Mouse (Mus musculus): ENCODE measurements around the gene Gnai3. TPM values are rescaled to one million over a fixed set of nuclear protein-coding genes. Genes with fewer than 3 reads are reported as not detected.

Gnai3 gene
- 134 and 140 TPM in 2 replicates for total RNA-seq (2021)
- long read RNA-seq, experiment 1, transcript Gnai3-201 (9 exons, 3,262 nt) = major isoform, 172 of 188 reads
- long read RNA-seq, experiment 1, partial matches to known transcripts = 5 of 188 reads
- long read RNA-seq, experiment 1, other reads (novel, unspliced or antisense) = 11 of 188 reads
- long read RNA-seq, experiment 2, transcript Gnai3-201 (9 exons, 3,262 nt) = major isoform, 120 of 135 reads
- long read RNA-seq, experiment 2, partial matches to known transcripts = 5 of 135 reads
- long read RNA-seq, experiment 2, other reads (novel, unspliced or antisense) = 10 of 135 reads

DNA sequence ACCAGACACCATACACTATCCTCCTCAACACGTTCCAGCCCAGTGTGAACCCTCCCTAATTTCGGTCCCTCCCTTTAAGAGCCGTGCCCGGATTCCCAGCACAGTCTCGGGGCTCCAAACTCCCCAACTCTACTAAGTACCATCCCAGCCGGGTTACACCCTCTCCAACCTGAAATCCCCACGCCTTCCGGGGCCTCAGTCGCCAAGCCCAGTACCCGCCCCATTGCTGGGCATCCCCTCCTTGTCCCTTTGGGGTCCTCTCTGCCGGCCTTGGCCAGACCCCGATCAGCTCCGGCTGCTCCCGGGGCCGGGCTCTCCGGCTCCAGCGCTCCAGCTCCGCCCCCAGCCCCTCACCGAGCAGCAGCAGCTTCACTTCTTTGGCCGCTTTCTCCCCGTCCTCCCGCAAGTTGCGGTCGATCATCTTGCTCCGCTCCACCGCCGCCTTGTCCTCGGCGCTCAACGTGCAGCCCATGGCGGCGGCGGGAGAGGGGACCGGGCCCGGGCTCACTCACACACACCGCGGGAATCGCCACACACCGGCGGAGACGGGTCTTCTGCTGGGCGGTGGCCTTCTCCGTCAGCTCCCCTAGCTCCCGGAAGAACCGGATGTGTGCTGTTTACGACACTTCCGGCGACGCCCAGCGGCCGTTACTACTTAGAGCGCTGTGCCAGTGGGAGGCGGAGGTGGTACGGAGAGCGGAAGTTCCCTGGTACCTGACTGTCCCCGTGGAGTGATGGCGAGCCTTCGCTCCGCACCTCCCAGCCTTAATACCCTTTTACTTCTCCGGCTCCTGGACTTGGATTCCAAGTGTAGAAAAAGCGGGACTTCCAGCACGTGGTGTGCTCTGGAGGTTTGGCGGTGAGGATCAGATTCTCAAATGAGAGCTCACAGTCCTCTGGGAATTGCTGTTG lies at the start of gene Gnai3:
Gene Gnai3 (minus strand): TSS at position 613 of the 912 bp plus-strand sequence.
- peak; percentile 94 for DNase-seq

DNA sequence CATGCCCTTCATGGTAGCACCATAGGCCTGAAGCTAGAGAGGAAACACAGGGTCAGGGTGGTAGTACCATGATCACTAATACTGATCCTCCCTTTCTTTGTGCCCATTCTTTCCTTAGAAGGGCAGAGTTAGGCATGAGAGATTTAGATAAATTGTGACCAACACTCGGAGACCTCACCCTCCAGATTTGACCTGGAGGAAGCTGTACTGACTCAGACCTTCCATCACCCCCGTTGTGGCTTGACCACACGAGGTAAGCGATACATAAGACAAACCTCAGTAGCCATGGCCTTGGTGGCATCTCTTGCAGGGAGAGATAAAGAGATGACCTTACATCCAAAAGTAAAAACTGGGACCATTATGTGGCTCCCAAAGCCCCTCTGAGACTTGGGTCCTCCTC lies 49.3 kb upstream of the Gnai3 start:
- DNase-seq = no peak

DNA sequence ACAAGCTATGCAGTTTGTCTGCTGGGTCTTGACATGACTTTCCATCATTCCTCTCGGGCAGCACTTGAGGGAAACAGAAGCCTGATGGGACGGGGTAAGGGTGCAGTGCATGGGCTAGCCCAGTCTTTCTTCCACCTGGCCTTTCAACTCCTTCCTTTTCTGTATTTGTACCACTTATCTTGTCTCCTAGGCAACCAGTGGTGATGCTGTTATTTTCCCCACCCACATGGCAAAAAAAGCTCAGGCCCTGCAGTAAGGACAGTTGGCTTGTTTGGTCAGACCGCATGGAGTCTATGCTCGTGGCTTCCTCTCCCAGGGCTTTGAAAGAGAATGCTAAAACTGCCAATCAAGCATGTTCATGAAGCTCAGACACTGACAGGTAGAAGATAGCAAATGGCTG lies 47.7 kb upstream of the Gnai3 start:
- DNase-seq = no peak

DNA sequence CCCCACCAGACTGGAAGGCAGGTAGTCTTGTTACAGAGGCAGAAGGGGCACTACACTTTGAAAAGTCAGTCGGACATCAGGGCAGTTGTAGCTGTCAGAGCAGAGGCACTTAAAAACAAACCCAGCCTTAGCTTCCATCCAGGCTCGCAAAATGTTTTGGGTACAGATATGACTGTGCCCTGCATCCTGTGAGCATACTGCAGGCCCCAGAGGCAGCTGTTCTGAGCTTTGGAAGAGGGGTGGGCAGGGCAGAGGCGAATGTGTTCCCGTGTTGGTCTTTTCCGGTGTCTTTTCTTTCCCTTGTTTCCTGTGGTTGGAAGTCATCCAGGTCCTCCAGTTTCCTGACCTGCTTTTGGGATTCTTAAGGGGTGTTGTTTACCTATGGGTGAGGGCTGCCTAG lies 44.0 kb upstream of the Gnai3 start:
- no peak for DNase-seq

DNA sequence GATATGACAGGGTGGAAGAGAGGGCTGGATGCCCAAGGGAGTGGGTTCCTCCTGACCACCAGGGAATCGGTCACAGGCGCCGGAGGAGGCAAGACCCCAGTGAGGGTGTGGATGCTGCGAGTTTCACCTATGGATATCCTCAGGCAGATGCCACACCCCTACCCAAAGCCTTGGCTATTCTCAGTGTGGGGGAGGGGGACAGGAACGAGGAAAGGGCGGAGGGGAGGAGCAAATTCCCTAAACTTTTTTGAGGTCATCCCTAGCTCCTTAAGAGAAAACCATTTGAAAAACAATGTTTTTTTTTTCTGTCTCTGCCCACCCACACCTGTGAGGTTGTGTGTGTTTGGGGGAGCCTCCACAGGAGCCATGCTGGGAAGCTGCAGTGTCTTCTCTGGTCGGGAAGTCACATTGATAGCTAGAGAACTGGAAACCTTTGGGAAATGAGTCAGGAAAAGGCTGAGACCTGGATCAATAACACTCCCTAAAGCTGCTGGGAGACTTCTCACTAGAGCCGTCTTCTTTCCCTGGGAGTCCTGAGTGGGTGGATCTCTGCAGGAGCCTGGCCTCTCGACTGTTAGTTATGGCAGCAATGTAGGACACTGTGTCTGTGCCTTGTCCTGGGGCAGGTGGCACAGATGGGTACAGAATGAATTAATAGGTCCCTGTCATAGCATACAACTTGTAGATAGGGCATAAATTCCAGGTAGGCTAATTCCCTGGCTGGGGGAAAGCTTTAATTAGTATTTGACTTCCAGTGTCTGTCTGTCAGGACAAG lies 43.0 kb upstream of the Gnai3 start:
- peak; percentile 1 for DNase-seq

DNA sequence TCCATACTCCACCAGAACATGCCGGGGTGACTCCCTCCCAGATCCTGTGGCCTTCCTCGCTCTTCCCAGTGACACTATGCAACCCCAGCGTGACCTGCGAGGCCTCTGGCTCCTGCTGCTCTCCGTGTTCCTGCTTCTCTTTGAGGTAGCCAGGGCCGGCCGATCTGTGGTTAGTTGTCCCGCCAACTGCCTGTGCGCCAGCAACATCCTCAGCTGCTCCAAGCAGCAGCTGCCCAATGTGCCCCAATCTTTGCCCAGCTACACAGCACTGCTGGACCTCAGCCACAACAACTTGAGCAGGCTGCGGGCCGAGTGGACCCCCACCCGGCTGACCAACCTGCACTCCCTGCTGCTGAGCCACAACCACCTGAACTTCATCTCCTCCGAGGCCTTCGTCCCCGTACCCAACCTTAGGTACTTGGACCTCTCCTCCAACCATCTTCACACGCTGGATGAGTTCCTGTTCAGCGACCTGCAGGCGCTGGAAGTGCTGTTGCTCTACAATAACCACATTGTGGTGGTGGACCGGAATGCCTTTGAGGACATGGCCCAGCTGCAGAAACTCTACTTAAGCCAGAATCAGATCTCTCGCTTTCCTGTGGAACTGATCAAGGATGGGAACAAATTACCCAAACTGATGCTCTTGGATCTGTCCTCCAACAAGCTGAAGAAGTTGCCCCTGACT lies 41.3 kb upstream of the Gnai3 start:
- DNase-seq = no peak

DNA sequence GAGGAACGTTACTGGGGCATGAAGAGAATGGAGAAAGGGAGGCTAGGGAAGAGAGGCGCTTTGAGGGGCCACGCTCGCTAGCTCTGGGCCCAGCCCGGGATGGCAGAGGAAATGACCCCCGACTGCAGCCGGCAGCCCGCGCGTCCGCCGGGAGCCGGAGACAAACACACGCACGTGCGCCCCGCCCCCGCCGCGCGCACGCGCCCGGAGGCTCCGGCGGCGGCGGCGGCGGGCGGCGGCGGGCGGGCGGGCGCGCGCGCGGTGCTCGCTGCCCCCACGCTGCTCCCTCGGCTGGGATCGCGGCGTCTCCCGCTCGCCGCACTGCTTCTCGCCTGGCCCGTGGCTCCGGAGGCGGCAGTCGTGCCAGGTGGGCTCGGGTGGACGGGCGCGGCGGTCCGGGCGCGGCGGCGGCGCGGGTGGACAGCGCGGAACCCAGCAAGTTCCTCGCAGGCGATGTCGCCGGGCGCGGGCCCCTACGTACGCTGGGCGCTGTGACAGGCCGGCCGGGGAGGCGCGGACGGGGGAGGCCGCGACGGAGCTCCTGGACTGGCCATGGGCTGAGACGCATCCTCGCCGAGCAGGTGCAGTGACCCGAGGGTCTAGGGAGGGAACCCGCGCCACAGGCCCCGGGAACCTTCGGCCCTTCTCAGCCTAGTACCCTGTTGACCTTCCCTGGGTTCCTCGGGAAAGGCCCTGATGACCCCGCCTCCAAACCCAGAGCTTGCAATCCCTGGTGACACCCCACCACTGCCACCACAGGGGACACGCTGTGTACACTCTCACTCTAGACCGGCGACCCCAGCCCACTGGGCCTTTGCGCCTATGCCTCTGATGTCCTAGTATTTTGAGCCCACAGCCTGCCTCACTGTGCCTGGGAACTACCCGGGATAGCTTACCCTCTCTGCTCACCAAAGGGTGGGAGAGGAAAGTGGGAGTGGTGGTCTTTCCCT lies 40.4 kb upstream of the Gnai3 start, which contains the start of gene Amigo1:
Gene Amigo1 (plus strand): TSS at position 238 of the 950 bp plus-strand sequence.
- peak; percentile 74 for DNase-seq

DNA sequence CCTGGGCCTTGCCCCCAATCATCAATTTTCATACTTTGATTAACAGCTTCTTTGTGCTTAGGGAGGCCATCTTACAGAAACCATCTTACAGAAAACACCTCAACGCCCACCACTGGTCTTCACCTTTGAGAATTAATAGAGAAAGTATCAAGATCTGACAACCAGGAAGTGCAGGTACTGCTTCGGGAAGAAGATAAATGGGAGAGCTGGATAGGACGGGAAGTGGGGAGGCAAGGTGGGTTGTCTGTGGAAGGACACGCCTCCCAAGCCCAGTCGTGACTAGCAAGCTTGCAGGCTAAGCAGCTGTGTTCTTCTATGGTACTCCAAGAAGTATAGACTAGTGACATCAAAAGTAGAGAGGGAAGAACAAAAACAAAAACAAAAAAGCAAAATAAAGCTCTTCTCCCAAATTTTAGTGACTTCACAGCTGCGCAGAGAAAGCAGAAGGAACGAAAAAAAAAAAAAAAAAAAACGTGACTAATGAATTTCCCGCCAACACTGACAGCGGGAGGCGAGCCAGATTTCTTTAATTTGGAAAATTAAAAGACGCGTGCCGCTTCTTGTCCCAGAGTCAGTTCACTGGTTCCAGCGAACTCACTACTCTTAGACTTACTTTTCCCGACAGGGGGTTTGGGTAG lies 39.6 kb upstream of the Gnai3 start:
- no peak for DNase-seq

DNA sequence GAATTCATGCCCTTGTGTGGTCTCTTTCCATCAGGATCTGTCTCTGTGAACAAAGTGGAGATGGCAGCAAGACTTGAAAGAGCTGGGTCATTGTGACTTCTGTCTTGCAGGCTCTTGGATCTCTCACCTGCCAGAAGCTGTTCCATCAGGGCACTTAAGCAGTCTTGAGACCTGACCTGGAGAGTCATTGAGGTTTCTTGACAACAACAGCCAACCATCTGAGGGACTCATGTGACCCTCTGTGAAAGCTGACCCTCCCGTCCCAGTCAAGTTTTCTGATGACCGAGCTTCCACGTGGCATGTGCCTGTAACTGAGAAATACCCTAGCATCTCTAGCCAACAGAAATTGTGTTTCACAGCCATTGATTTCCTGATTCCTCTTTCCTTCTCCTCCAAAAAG lies 38.8 kb upstream of the Gnai3 start:
- DNase-seq = no peak

DNA sequence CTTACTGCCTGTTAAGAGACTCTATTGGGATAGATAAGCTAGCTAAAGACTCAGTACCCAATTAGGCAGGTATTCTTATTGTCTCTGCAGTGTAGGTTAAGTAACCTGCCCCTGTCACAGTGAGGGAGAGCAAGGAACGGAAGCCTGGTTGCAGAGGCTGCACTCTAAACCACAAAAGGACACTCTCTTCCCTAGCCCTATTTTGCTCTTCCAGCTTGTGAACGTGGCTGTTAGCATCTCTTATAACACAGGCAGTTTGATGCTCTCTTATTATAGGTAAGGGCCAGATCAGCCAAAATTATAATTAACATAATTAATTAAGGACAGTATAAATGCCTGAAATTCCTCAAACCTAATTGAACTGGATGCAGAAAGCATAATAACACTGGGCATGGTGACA lies 34.6 kb upstream of the Gnai3 start:
- DNase-seq = no peak

DNA sequence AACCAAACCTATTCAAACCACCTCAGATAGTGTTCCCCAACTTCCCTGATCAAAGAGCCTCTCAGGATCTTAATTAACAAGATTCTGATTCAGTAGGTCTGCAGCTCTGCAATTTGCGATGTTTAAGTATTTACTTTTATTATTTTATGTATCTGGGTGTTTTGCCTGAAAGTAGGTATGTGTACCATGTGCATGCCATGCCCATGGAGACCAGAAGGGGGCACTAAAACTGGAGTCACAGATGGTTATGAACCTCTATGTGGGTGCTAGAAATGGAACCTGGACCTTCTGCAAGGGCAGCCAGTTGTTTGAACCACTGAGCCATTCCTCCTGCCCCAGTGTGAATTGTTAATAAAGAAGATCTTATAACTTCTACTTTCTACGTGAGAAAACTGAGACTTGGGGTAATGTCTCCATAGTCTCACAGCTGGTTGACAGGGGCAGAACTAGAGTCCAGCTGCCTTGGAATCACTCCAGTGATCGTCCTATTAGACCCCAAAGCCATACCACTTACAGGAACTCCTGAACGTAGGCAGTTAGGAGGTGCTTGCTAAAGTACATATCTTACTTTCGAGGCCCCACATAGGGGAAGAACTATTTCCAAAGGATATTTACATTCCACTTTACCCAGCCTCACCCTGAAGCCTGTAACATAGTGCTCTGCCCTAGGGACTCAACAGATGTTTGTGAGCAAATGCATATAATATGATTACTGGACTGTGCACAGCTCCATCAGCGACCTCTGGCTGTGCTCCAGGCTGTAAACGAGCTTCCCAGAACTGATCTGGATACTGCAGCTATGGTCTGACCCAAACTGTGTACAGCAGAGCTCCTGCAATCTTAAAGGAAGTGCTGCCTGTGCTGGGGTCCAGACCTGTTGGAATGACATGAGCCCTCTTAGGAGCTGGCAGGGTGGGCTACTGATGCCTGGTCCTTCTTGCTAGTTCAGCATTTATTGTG lies 33.1 kb upstream of the Gnai3 start:
- no peak for DNase-seq

DNA sequence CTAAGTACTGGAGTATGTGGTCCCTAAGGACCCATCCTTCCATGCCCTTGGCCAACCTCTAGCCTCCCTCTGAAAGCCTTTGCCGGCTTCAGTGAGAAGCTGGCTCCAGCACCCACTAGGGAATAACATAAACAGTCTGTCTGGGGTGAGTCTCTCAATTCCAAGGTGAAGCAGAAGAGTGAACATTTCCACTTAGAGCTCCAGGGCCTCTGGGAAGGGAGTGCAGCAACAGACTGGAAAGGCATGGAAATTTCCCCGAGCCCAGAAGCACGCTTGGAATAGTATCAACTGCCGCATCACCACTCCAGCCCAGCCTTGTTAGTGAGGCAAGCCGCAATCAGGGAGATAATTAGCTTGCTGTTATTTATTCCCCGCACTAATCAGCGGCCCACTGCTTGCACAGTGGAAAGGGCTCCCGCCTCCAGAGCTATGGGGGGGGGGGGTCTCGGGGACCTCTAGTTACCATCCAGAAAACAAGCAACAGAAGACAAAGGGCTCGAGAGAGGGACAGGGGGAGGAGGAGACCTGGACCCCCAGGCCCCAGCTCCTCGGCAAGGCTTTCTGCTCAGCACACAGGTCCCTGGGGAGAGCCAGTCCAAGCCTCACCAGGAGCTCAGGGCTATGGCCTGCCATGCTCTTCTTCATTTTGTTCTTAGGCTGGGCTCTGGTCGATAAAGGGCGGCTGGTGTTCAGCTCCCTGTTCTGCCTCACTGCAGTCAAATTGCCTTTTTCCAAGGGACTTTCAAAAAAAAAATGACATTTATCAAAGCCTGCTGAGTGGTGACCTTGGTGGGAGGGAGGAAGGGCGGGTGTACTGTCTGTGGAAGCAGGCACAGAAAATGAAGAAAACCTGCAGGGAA lies 29.0 kb upstream of the Gnai3 start:
- peak; percentile 70 for DNase-seq

DNA sequence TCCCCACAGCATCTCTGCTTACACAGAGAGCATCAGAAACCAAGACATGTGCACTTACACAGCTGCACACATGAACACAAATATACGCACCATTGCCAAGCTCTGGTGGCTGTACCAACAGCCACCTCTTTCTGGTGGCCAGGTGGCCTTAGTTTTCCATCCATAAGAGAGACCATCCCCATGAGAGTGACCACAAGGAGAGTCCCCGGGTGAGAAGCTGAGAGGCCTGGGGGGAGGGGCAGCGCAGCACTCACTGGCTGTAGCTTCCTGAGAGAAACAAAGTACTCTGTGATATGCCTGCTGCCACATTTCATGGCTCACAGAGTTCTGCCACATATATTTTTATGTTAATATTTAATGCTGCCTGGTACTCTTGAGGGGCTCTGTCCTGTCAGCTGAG lies 23.3 kb upstream of the Gnai3 start:
- DNase-seq = no peak

DNA sequence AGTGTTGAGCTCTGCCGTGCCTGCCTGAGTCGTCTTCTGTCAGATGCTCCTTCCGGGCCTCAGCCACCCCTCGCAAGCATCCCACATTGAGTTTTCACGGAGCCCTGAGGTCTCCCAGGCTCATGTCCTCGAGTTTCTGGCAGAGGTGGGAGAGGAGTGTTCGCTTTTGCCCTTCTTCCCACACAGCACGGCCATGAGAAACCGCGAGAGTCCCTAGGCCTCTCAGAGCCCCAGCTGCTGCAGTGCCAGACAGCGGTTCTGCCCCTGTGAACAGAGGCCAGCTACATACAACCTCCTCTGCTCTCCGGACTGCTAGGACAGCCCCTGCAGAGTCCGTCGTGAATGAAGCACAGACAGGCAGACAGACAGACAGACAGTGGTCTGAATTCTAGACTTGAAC lies 21.6 kb upstream of the Gnai3 start:
- DNase-seq = no peak

DNA sequence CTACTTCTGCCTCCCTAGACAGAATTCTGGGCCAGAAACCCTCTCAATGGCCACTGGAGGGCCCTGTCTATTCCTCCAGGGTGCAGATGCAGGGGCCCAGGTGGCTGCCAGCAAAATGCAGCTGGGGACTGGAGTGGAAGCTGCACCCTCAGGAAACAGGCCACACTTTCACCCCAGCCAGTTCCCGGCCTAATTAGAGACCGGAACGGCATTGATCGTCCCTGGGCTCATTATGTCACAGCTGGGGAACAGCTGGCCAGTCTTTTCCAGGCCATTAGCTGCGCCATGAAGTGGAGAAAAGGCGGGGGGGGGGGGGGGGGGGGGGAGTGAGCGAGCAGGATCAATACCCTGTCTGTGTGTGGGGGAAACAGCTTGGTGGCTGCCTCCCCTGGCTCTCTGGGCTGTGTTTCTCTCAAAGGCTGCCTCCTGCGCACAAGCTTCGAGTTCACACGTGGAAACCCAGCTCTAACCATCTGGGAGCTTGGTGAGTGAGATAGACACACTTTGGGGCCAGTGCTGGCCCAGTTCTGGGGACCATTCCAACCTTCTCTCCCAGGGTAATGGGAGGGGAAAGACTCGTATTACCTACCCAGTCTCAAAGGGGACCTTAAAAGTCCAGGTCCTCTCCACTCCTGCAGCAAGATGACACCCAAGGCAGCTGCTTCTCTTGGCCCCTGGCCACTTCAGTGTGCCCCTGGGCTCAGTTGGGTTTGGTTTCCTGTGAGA lies 20.7 kb upstream of the Gnai3 start:
- DNase-seq = peak; percentile 75

DNA sequence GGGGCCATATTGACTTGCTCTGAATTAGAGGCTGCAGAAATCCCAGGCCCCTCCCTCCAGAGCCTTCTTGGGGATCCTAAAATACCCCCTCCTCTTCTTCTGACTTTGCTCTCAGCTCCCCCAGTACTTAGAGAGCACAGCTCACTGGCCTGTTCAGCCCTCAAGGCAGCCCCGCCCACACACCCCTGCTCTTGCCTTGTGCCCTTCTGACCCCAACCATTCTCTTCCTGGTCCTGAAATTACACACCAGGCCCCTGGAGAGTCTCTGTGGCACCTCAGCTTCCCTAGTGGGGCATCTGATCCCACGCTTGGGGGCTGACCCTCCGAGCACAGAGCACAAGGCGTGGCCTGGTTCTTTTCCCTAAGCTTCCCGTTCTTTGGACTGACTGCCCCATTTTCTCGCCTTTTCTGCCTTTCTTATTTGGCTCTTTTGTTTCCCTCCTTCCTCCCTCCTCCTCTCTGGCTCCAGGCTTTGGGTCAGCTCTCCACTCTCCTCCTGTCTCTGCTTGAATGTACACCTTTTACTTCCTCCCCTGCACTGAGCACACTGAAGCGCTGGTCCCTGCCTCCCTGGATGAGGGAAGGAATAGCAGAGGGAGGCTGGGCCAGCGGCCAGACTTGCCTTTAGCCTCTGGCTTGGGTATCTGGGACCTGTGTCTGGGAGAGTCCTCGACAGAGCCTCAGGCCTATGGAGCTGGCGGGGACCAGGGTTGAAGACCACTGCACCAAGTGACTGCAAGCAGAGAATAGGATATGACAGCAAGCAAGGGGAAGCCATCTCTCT lies 19.8 kb upstream of the Gnai3 start:
- DNase-seq = no peak

DNA sequence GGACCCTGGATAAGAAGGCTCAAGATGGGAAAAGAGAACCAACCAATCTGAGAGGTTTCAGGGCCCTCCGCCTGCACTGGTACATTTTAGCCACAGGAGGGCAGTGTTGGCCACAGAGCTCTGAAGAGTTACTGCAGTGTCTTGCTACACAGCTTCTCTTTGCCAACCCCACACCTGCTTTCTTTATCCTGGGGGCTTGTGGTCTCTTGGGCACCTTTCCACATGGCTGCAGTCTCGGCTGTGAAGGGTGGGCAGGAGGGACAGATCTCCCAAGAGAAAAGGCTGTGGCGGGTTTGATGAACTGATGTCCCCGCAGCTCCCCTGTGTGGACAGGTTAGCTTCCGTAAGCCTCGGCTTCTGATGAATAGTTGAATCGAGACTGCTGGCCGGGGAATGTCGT lies 18.9 kb upstream of the Gnai3 start:
- DNase-seq = peak; percentile 89

Data from adrenal gland, postnatal 14 days (tissue).